Mouse (Mus musculus) ES-E14 (cell line): Measurements from ENCODE around the gene Evi5. TPM values are rescaled to one million over a fixed set of nuclear protein-coding genes. Genes with fewer than 3 reads are reported as not detected.
"Not testable (repeated sequence)": the region's sequence is repeated elsewhere in the genome, so short reads cannot be mapped to it uniquely, and the experiment has no call there.

Experiments used
- DNase-seq: peaks from one replicate; pipeline ENCODE4 v3.0.0-alpha.2; 2013; ENCODE audit warnings: low read depth, low spot score
- H3K27ac ChIP-seq: 2 replicates; pipeline ENCODE4 v1.5.1; 2012; ENCODE audit warnings: low read depth, mild to moderate bottlenecking, low read length, moderate library complexity, mixed read lengths; ENCODE audit not compliant: poor library complexity, insufficient read depth, severe bottlenecking
- H3K36me3 ChIP-seq: 2 replicates; pipeline ENCODE4 v1.6.1; 2012; ENCODE audit warnings: mild to moderate bottlenecking, low read length, moderate library complexity, mixed read lengths; ENCODE audit not compliant: control insufficient read depth, poor library complexity, insufficient read depth, severe bottlenecking
- H3K4me1 ChIP-seq, 2 experiments: fragments of 150-350 bp in 1 of 2; sonication (generic) in 1 of 2; 2 replicates each; pipeline ENCODE4 v1.6.1; 2012; ENCODE audit warnings: low read length in 2 of 2, mild to moderate bottlenecking in 1 of 2, mixed read lengths in 1 of 2; ENCODE audit not compliant: control insufficient read depth in 2 of 2, insufficient read depth in 2 of 2, poor library complexity in 1 of 2
- H3K4me3 ChIP-seq, 2 experiments: fragments of 150-350 bp in 1 of 2; sonication (generic) in 1 of 2; 2 replicates each; pipeline ENCODE4 v1.5.1; 2012; ENCODE audit warnings: low read length in 2 of 2, low read depth in 1 of 2, mild to moderate bottlenecking in 1 of 2, mixed read lengths in 1 of 2; ENCODE audit not compliant: insufficient read depth in 1 of 2, poor library complexity in 1 of 2, severe bottlenecking in 1 of 2
- H3K9ac ChIP-seq: 2 replicates; pipeline ENCODE4 v1.6.1; 2012; ENCODE audit warnings: low read depth, mild to moderate bottlenecking, low read length, mixed read lengths; ENCODE audit not compliant: poor library complexity, insufficient read depth, severe bottlenecking
- H3K9me3 ChIP-seq: fragments of 150-350 bp; sonication (generic); 2 replicates; pipeline ENCODE4 v1.6.1; 2012; ENCODE audit warnings: low read depth, mild to moderate bottlenecking, low read length; ENCODE audit not compliant: control insufficient read depth, insufficient read depth
- CHD2 ChIP-seq: IDR thresholded peaks from 2 replicates; pipeline ENCODE4 v1.6.1; 2014; ENCODE audit warnings: mild to moderate bottlenecking, low read depth, low read length, inconsistent platforms
- HCFC1 ChIP-seq: IDR thresholded peaks from 2 replicates; pipeline ENCODE4 v1.6.1; 2012; ENCODE audit warnings: low read length, inconsistent platforms, borderline replicate concordance; ENCODE audit not compliant: insufficient read depth
- MAFK ChIP-seq: IDR thresholded peaks from 2 replicates; pipeline ENCODE4 v1.6.1; 2014; ENCODE audit warnings: mild to moderate bottlenecking, low read depth, low read length, inconsistent platforms; ENCODE audit not compliant: insufficient read depth
- ZC3H11A ChIP-seq: IDR thresholded peaks from 2 replicates; pipeline ENCODE4 v1.6.1; 2012; ENCODE audit warnings: low read depth, mild to moderate bottlenecking, inconsistent platforms, low read length, borderline replicate concordance
- ZNF384 ChIP-seq: IDR thresholded peaks from 2 replicates; pipeline ENCODE4 v1.6.1; 2012; ENCODE audit warnings: low read depth, low read length, inconsistent platforms
- in situ Hi-C, 2 experiments: fragments of 600-800 bp; cut with MboI; formaldehyde crosslinking; loops; one replicate each; pipeline ENCODE4 v1.15.1; 2025; ENCODE audit warnings: low sequenced_read_pairs in 2 of 2, inconsistent platforms in 1 of 2; ENCODE audit not compliant: unreplicated experiment in 2 of 2
- total RNA-seq: library from RNA; depleted of rRNA; stranded (reverse); fragments of 300-350 nt; gene quantifications from 2 replicates; pipeline ENCODE4 v1.2.3, GENCODE M21; 2012

The Evi5 gene
- total RNA-seq, 1 experiment: 35.8 TPM

GRCm38 (mm10) chr5:107894676-107895075 is 19.8 kb upstream of the Evi5 start:
- Histone ChIP-seq H3K4me3 (no peak overlapping the region), H3K9ac (no peak overlapping the region), H3K4me1 (peaks cover 0 to 3% of the 10 kb centered on the region in 2 experiments; a peak in 1 of 4 replicates), H3K27ac (no peak overlapping the region), H3K9me3 (no peaks in the 10 kb centered on the region), H3K36me3 (no peaks in the 10 kb centered on the region)
- DNase-seq: no peak
- in situ Hi-C loops: no loop called here
- TF ChIP-seq HCFC1 (no peak), ZC3H11A (no peak), ZNF384 (no peak)

- H3K9ac ChIP-seq, H3K27ac ChIP-seq, H3K4me3 ChIP-seq, H3K36me3 ChIP-seq, H3K4me1 ChIP-seq, DNase-seq, in situ Hi-C loops, H3K9me3 ChIP-seq: not testable (repeated sequence)
Measured at GRCm38 (mm10) chr5:107891515-107891914, 16.6 kb upstream of the Evi5 start.

DNA sequence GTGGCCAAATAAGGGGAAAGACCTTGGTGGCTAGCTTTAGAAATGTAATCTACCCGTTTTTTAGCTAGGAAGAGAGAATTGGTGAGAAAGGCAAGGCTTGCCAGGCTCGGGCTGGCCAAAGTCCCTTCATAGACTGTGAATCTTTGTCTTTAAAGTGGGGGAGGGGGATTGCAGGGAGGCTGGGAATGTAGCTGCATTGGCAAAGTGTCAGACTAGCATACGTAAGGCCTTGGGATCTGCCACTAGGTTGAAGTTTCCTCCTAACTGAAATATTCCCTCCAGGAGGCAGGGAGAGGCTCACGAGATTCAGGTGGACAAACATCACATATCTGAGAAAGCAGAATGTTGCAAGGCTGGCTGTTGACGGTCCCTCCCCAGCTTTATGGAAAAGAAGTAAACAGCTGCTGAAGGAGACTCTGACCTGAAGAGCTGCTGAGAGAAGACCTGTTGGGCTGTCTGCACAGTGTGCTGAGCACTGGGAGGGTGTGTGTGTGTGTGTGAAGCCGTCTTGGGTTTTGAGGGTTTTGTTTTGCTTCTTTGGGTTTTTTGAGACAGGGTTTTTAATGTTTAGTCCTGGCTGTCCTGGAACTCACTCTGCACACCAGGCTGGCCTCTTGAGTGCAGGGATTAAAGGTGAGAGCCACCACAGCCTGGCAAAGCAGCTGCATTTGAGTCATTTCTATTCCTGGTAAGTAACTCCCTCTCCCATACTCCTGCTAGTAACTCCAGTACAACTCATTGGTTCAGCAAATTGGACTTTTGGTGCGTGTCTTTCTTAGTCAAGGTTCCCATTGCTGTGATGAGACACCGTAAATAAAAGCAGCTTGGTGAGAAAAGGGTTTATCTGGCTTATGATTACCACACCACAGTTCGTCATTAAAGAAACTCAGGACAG is 15.3 kb upstream of the Evi5 start:
- DNase-seq: no peak
- in situ Hi-C loops: no loop called here
- Histone ChIP-seq H3K36me3 (no peaks in the 10 kb centered on the region), H3K4me1 (peaks cover 0 to 3% of the 10 kb centered on the region in 2 experiments; a peak in 1 of 4 replicates), H3K9me3 (no peaks in the 10 kb centered on the region), H3K9ac (no peak overlapping the region), H3K4me3 (no peak overlapping the region), H3K27ac (no peak overlapping the region)
- no peak for TF ChIP-seq ZC3H11A
- no peak for TF ChIP-seq MAFK

DNA sequence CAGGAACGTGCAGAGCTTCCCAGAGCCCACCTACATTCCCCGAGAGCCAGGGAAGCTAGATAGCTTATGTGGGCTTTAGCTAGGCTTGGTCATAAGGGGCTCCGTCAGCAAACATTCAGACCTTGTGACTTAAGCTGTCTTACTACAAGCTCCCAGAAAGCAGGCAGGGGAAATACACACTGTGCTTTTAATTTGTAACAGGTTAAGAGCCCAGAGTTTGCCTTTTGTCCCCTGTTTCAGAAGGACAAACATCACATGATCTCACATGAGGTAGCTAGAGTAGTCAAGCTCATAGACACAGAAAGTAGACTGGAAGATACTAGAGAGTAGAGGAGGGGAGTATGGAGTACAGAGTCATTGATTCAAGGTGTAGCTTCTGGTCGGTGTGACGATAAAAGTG is 5.8 kb upstream of the Evi5 start:
- Histone ChIP-seq H3K36me3 (no peaks in the 10 kb centered on the region), H3K4me1 (no peaks in the 10 kb centered on the region), H3K9me3 (no peaks in the 10 kb centered on the region), H3K4me3 (no peak overlapping the region), H3K9ac (no peak overlapping the region), H3K27ac (no peak overlapping the region)
- in situ Hi-C loops: no loop called here
- no peak for TF ChIP-seq MAFK
- TF ChIP-seq ZNF384: no peak
- TF ChIP-seq CHD2: no peak
- TF ChIP-seq ZC3H11A: no peak
- TF ChIP-seq HCFC1: no peak
- no peak for DNase-seq

DNA sequence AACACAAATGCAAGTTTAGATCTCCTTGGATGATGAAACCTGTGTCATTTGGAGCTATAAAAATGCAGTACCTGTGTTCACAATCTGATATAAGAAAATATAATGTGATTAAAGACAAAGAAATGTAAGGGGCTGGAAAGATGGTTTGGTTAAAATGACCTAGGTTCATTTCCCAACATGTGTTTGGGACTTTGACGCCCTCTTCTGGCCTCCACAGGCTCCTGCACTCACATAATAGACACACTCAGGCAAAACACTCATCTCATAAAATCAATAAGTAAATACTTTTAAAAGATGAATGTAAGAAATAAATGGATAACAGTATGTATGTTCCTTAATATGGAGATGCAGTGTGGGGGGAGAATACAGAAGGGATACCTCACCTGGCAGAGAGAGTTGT is 2.1 kb upstream of the Evi5 start:
- no peaks in the 10 kb centered on the region for H3K9me3 ChIP-seq
- H3K4me3 ChIP-seq: no peak overlapping the region
- no peaks in the 10 kb centered on the region for H3K4me1 ChIP-seq
- H3K36me3 ChIP-seq: no peaks in the 10 kb centered on the region
- H3K27ac ChIP-seq: no peak overlapping the region
- in situ Hi-C loops: no loop called here
- TF ChIP-seq CHD2 (no peak), ZC3H11A (0 out of 2 replicates have a peak, but pooled peaks have one; percentile 5)
- DNase-seq: no peak
- no peak overlapping the region for H3K9ac ChIP-seq
